Mouse (Mus musculus) kidney, postnatal 0 days (tissue): ENCODE data around the gene Prdm10. TPM values are rescaled to one million over a fixed set of nuclear protein-coding genes. Genes with fewer than 3 reads are reported as not detected.
A peak's percentile ranks its signal among the peaks of the same experiment; 100 is the strongest.

Experiments
- ATAC-seq: fragments of 200-750 bp; cut with Nextera tagmentation; replicated peaks from 2 replicates; pipeline ENCODE4 v1.8.0; 2017; ENCODE audit warnings: low read depth, moderate number of reproducible peaks, moderate TSS enrichment, moderate library complexity; ENCODE audit not compliant: low FRiP score
- DNase-seq: peaks from one replicate; pipeline ENCODE4 v3.0.0-alpha.2; 2016; ENCODE audit warnings: low spot score
- H3K27ac ChIP-seq: fragments of 300-500 bp; sonication (generic); 2 replicates; pipeline ENCODE4 v1.5.1; 2014; ENCODE audit warnings: mild to moderate bottlenecking
- H3K27me3 ChIP-seq: fragments of 300-500 bp; sonication (generic); 2 replicates; pipeline ENCODE4 v1.6.1; 2014; ENCODE audit warnings: low read length, mixed read lengths; ENCODE audit not compliant: insufficient read depth
- H3K36me3 ChIP-seq: fragments of 300-500 bp; sonication (generic); 2 replicates; pipeline ENCODE4 v1.6.1; 2014; ENCODE audit warnings: low read length, mixed read lengths; ENCODE audit not compliant: insufficient read depth
- H3K4me1 ChIP-seq: fragments of 300-500 bp; sonication (generic); replicated peaks from 2 replicates; pipeline ENCODE4 v1.6.1; 2014; ENCODE audit warnings: antibody characterized with exemption, low read length, mixed read lengths; ENCODE audit not compliant: insufficient read depth
- H3K4me2 ChIP-seq: fragments of 300-500 bp; sonication (generic); 2 replicates; pipeline ENCODE4 v1.6.1; 2014; ENCODE audit warnings: mild to moderate bottlenecking, low read length, moderate library complexity, mixed read lengths
- H3K4me3 ChIP-seq: fragments of 300-500 bp; sonication (generic); replicated peaks from 2 replicates; pipeline ENCODE4 v1.5.1; 2014; ENCODE audit warnings: low read depth, low read length
- H3K9ac ChIP-seq: fragments of 300-500 bp; sonication (generic); 2 replicates; pipeline ENCODE4 v1.6.1; 2014; ENCODE audit warnings: low read depth, low read length
- H3K9me3 ChIP-seq: fragments of 300-500 bp; sonication (generic); replicated peaks from 2 replicates; pipeline ENCODE4 v1.6.1; 2016; ENCODE audit warnings: low read length, inconsistent platforms, mixed read lengths
- CTCF ChIP-seq: IDR thresholded peaks from 2 replicates; pipeline ENCODE4 v1.5.1; 2016; ENCODE audit warnings: antibody characterized with exemption, low read depth, mild to moderate bottlenecking, moderate library complexity
- WGBS: fragments of 180-500 bp; shearing (Covaris S2); extraction: QIAGEN DNeasy Blood & Tissue Kit; methylation state at CpG from one replicate; pipeline ENCODE4 v1.1.7; 2014; 5-methylcytosine and 5-hydroxymethylcytosine counted together
- polyA plus RNA-seq: library from polyadenylated mRNA; unstranded; fragments of >200 nt; fragmentation: Nextera tagmentation; extraction: Ambion mirVana; gene quantifications from 2 replicates; pipeline ENCODE4 v1.2.1, GENCODE M21; 2015

Prdm10 gene
- polyA plus RNA-seq, 1 experiment from 2014 or later: 1.9 TPM

GRCm38 (mm10) chr9:31278651-31279050, 1.7 kb upstream of the Prdm10 start:
- ATAC-seq (no peak), DNase-seq (no peak)
- H3K27me3 ChIP-seq: no peaks in the 10 kb centered on the region
- H3K9ac ChIP-seq: no peak overlapping the region
- H3K27ac ChIP-seq: peak overlapping the region; percentile 97; the same call in 1 of the 2 replicates
- TF ChIP-seq CTCF: no peak
- H3K4me1 ChIP-seq: peaks cover 22% of the 10 kb centered on the region
- no peaks in the 10 kb centered on the region for H3K9me3 ChIP-seq
- no peak overlapping the region for H3K4me3 ChIP-seq
- H3K4me2 ChIP-seq: no peak overlapping the region
- WGBS: 68% methylated on average over 7 of the region's 7 CpGs
- H3K36me3 ChIP-seq: no peaks in the 10 kb centered on the region

DNA sequence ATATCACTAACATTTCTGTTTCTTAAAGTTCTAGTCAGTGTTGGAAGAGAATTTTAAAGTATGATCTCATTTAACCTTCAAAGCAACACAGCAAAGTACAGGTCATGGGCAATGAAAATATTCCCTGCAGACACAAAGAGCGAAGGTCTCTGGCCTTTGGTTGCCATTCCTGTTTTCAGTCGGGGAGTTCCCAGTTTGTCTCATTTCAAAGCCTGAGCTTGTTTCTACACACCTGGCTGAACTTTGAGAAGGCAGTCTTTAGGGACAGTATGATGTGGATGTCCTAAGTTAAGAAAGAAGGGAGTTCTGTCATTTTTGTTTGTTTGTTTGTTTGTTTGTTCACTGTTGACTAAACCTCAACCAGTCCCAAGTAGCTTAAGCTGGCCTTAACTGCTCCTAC, 1.0 kb upstream of the Prdm10 start:
- Histone ChIP-seq H3K27me3 (no peaks in the 10 kb centered on the region), H3K9me3 (no peaks in the 10 kb centered on the region), H3K4me1 (peaks cover 16% of the 10 kb centered on the region), H3K36me3 (no peaks in the 10 kb centered on the region), H3K4me2 (peak overlapping the region; percentile 70), H3K27ac (peak overlapping the region; percentile 97), H3K4me3 (peak overlapping the region; percentile 75), H3K9ac (peak overlapping the region; percentile 89)
- DNase-seq: no peak
- 45% methylated on average over 2 of the region's 2 CpGs for WGBS
- no peak for ATAC-seq
- no peak for TF ChIP-seq CTCF

DNA sequence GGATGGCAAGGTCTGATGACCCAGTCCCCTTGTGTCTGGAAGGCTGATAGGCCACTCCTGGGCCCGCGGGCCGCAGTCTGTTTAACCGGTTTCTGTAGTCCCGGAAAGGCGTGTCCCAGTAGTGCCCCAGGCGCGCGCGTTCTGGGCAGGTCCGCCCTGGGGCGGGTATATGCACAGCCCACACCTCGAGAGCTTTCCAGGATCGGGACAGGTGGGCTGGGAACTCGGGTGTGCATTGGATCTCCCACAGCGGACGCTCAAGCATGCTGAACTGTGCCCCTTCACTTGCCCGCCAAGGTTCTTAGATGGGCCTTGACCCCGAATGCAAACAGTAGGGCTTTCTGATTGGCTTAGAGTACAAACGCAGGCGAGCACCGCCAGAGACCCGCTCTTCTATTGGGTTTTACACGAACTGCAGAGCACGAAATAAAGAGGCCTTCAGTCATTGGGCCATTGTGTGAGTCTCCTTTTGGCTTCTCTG, 413 bp upstream of the Prdm10 start:
- H3K4me2 ChIP-seq: peak overlapping the region; percentile 70
- ATAC-seq (peak; percentile 81), DNase-seq (no peak)
- H3K27me3 ChIP-seq: no peaks in the 10 kb centered on the region
- peak overlapping the region; percentile 97 for H3K27ac ChIP-seq
- peak overlapping the region; percentile 89 for H3K9ac ChIP-seq
- peaks cover 16% of the 10 kb centered on the region for H3K4me1 ChIP-seq
- peak overlapping the region; percentile 75 for H3K4me3 ChIP-seq
- no peaks in the 10 kb centered on the region for H3K36me3 ChIP-seq
- 0% methylated on average over 25 of the region's 25 CpGs for WGBS
- TF ChIP-seq CTCF: no peak
- no peaks in the 10 kb centered on the region for H3K9me3 ChIP-seq

GRCm38 (mm10) chr9:31281011-31281662, 799 bp downstream of the Prdm10 start:
- TF ChIP-seq CTCF: no peak
- DNase-seq (peak; percentile 84), ATAC-seq (peak; percentile 79)
- H3K4me3 ChIP-seq: peak overlapping the region; percentile 75
- H3K9me3 ChIP-seq: no peaks in the 10 kb centered on the region
- no peaks in the 10 kb centered on the region for H3K36me3 ChIP-seq
- peaks cover 16% of the 10 kb centered on the region for H3K4me1 ChIP-seq
- H3K27me3 ChIP-seq: no peaks in the 10 kb centered on the region
- H3K27ac ChIP-seq: peak overlapping the region; percentile 97
- H3K4me2 ChIP-seq: peak overlapping the region; percentile 70
- H3K9ac ChIP-seq: peak overlapping the region; percentile 89
- under 1% methylated on average over 40 of the region's 63 CpGs for WGBS

DNA sequence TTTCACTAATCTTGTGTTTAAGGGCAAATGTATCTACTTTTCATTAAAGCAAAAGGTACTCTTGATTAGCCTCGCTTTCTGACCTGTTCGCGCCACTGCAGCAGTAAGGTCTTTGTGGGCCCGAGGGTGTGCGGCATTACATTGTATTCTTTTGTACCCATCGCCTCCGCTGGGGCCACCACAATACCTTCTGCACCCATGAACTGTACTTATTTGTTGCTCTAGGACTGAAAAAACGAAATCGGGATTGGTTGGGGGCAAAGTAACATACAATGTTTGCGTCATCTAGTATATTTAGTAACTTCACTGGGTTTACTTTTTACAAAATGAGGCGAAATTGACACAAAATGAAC, 1.3 kb downstream of the Prdm10 start:
- Histone ChIP-seq H3K9me3 (no peaks in the 10 kb centered on the region), H3K27me3 (no peaks in the 10 kb centered on the region), H3K27ac (peak overlapping the region; percentile 97), H3K4me1 (peaks cover 16% of the 10 kb centered on the region), H3K36me3 (no peaks in the 10 kb centered on the region), H3K4me3 (peak overlapping the region; percentile 75), H3K4me2 (peak overlapping the region; percentile 70), H3K9ac (peak overlapping the region; percentile 89)
- 3% methylated on average over 11 of the region's 11 CpGs for WGBS
- DNase-seq (peak; percentile 52), ATAC-seq (no peak)
- no peak for TF ChIP-seq CTCF

GRCm38 (mm10) chr9:31282536-31282935, 2.2 kb downstream of the Prdm10 start:
- ATAC-seq (no peak), DNase-seq (no peak)
- peaks cover 16% of the 10 kb centered on the region for H3K4me1 ChIP-seq
- H3K9ac ChIP-seq: no peak overlapping the region
- H3K27me3 ChIP-seq: no peaks in the 10 kb centered on the region
- H3K4me2 ChIP-seq: no peak overlapping the region
- no peaks in the 10 kb centered on the region for H3K9me3 ChIP-seq
- no peaks in the 10 kb centered on the region for H3K36me3 ChIP-seq
- H3K27ac ChIP-seq: no peak overlapping the region
- WGBS: 63% methylated on average over 4 of the region's 4 CpGs
- no peak for TF ChIP-seq CTCF
- no peak overlapping the region for H3K4me3 ChIP-seq

- H3K4me3 ChIP-seq: no peak overlapping the region
- no peak overlapping the region for H3K9ac ChIP-seq
- 82% methylated on average over 4 of the region's 4 CpGs for WGBS
- H3K36me3 ChIP-seq: no peaks in the 10 kb centered on the region
- no peaks in the 10 kb centered on the region for H3K9me3 ChIP-seq
- no peak overlapping the region for H3K4me2 ChIP-seq
- no peaks in the 10 kb centered on the region for H3K27me3 ChIP-seq
- DNase-seq (no peak), ATAC-seq (no peak)
- H3K27ac ChIP-seq: no peak overlapping the region
- peaks cover 16% of the 10 kb centered on the region for H3K4me1 ChIP-seq
- TF ChIP-seq CTCF: no peak
Observed at GRCm38 (mm10) chr9:31283044-31283443, 2.7 kb downstream of the Prdm10 start.
